Mouse (Mus musculus) megakaryocyte, embryonic 14.5 days (primary cell): ENCODE measurements around the gene Hddc3.

Experiments
- FLI1 ChIP-seq: IDR thresholded peaks from 2 replicates; pipeline ENCODE4 v1.6.1; 2012; ENCODE audit warnings: low read length, inconsistent platforms, mixed read lengths
- GATA1 ChIP-seq: IDR thresholded peaks from 3 replicates; pipeline ENCODE4 v1.6.1; 2012; ENCODE audit warnings: mixed read lengths, low read length, inconsistent platforms, borderline replicate concordance

GRCm38 (mm10) chr7:80382919-80383318 lies 40.0 kb downstream of the Hddc3 start:
- TF ChIP-seq FLI1 (no peak), GATA1 (no peak)
